Mouse (Mus musculus) MEL (cell line): ENCODE data around the gene Nt5dc2. TPM values are rescaled to one million over a fixed set of nuclear protein-coding genes. Genes with fewer than 3 reads are reported as not detected.

Experiments used
- DNase-seq: peaks from one replicate; pipeline ENCODE4 v3.0.0; 2011; ENCODE audit warnings: low read depth, low spot score
- H3K27ac ChIP-seq: 2 replicates; pipeline ENCODE4 v1.5.1; 2012; ENCODE audit warnings: low read depth, mild to moderate bottlenecking, control low read depth, low read length, moderate library complexity; ENCODE audit not compliant: control insufficient read depth
- H3K27me3 ChIP-seq, 2 experiments: fragments of 150-350 bp in 1 of 2; sonication (generic) in 1 of 2; 2 replicates each; pipeline ENCODE4 v1.6.1; 2012; ENCODE audit warnings: low read length in 2 of 2, mild to moderate bottlenecking in 2 of 2, improper control_type of control experiment in 1 of 2, moderate library complexity in 1 of 2; ENCODE audit not compliant: insufficient read depth in 2 of 2, control insufficient read depth in 1 of 2
- H3K36me3 ChIP-seq, 2 experiments: 2 replicates each; pipeline ENCODE4 v1.6.1; 2012 to 2014; ENCODE audit warnings: low read length in 2 of 2, improper control_type of control experiment in 1 of 2, inconsistent platforms in 1 of 2, mild to moderate bottlenecking in 1 of 2; ENCODE audit not compliant: insufficient read depth in 2 of 2, control insufficient read depth in 1 of 2
- H3K4me1 ChIP-seq, 2 experiments: fragments of 150-350 bp in 1 of 2; sonication (generic) in 1 of 2; 2 replicates each; pipeline ENCODE4 v1.6.1; 2012; ENCODE audit warnings: low read length in 2 of 2, improper control_type of control experiment in 1 of 2, mild to moderate bottlenecking in 1 of 2; ENCODE audit not compliant: insufficient read depth in 2 of 2, control insufficient read depth in 1 of 2
- H3K4me3 ChIP-seq, 2 experiments: fragments of 150-350 bp in 1 of 2; sonication (generic) in 1 of 2; 2 replicates each; pipeline ENCODE4 v1.5.1; 2012; ENCODE audit warnings: low read depth in 2 of 2, low read length in 2 of 2, mild to moderate bottlenecking in 2 of 2, moderate library complexity in 2 of 2, control low read depth in 1 of 2, improper control_type of control experiment in 1 of 2; ENCODE audit not compliant: control insufficient read depth in 1 of 2, insufficient read depth in 1 of 2
- H3K79me2 ChIP-seq: 2 replicates; pipeline ENCODE4 v1.6.1; 2012; ENCODE audit warnings: mild to moderate bottlenecking, low read length, moderate library complexity; ENCODE audit not compliant: control insufficient read depth, poor library complexity, insufficient read depth
- H3K9ac ChIP-seq: 2 replicates; pipeline ENCODE4 v1.6.1; 2012; ENCODE audit warnings: low read depth, mild to moderate bottlenecking, control low read depth, low read length, moderate library complexity; ENCODE audit not compliant: control insufficient read depth, poor library complexity, severe bottlenecking
- H3K9me3 ChIP-seq: fragments of 150-350 bp; sonication (generic); replicated peaks from 2 replicates; pipeline ENCODE4 v1.6.1; 2012; ENCODE audit warnings: mild to moderate bottlenecking, low read length, improper control_type of control experiment, moderate library complexity; ENCODE audit not compliant: insufficient read depth
- ELF1 ChIP-seq: IDR thresholded peaks from 2 replicates; pipeline ENCODE4 v1.6.1; 2014; ENCODE audit warnings: low read depth, mild to moderate bottlenecking, inconsistent platforms, low read length, improper control_type of control experiment, moderate library complexity
- GABPA ChIP-seq: IDR thresholded peaks from 2 replicates; pipeline ENCODE4 v1.6.1; 2012; ENCODE audit warnings: low read depth, mild to moderate bottlenecking, inconsistent platforms, low read length, improper control_type of control experiment, moderate library complexity
- HCFC1 ChIP-seq: IDR thresholded peaks from 2 replicates; pipeline ENCODE4 v1.6.1; 2012; ENCODE audit warnings: low read depth, mild to moderate bottlenecking, inconsistent platforms, low read length, improper control_type of control experiment, moderate library complexity
- JUND ChIP-seq: IDR thresholded peaks from 2 replicates; pipeline ENCODE4 v1.6.1; 2011; ENCODE audit warnings: low read depth, mild to moderate bottlenecking, improper control_type of control experiment, low read length
- KAT2A ChIP-seq: conservative IDR thresholded peaks from 2 replicates; pipeline ENCODE4 v1.6.1; 2012; ENCODE audit warnings: low read depth, low read length, improper control_type of control experiment, inconsistent platforms
- MAX ChIP-seq: IDR thresholded peaks from 2 replicates; pipeline ENCODE4 v1.6.1; 2011; ENCODE audit warnings: low read length, improper control_type of control experiment
- MAZ ChIP-seq: IDR thresholded peaks from 2 replicates; pipeline ENCODE4 v1.6.1; 2012; ENCODE audit warnings: low read depth, mild to moderate bottlenecking, inconsistent platforms, low read length, improper control_type of control experiment
- MEF2A ChIP-seq: IDR thresholded peaks from 2 replicates; pipeline ENCODE4 v1.6.1; 2014; ENCODE audit warnings: low read depth, mild to moderate bottlenecking, inconsistent platforms, low read length, improper control_type of control experiment; ENCODE audit not compliant: poor library complexity, insufficient replicate concordance, severe bottlenecking; ENCODE audit errors: extremely low read depth
- NELFE ChIP-seq: IDR thresholded peaks from 2 replicates; pipeline ENCODE4 v1.6.1; 2011; ENCODE audit warnings: low read depth, low read length, improper control_type of control experiment
- NRF1 ChIP-seq: IDR thresholded peaks from 2 replicates; pipeline ENCODE4 v1.6.1; 2014; ENCODE audit warnings: low read depth, mild to moderate bottlenecking, inconsistent platforms, low read length, improper control_type of control experiment, moderate library complexity; ENCODE audit not compliant: poor library complexity, insufficient read depth, severe bottlenecking
- POLR2AphosphoS2 ChIP-seq: IDR thresholded peaks from 2 replicates; pipeline ENCODE4 v1.6.1; 2011; ENCODE audit warnings: low read length, improper control_type of control experiment
- POLR2AphosphoS5 ChIP-seq: IDR thresholded peaks from 2 replicates; pipeline ENCODE4 v1.6.1; 2012; ENCODE audit warnings: low read depth, borderline replicate concordance, mild to moderate bottlenecking, inconsistent platforms, low read length, moderate library complexity, mixed read lengths
- SIN3A ChIP-seq: IDR thresholded peaks from 2 replicates; pipeline ENCODE4 v1.6.1; 2012; ENCODE audit warnings: low read length, improper control_type of control experiment, inconsistent platforms
- TAL1 ChIP-seq: IDR thresholded peaks from 2 replicates; pipeline ENCODE4 v1.6.1; 2012; ENCODE audit warnings: mild to moderate bottlenecking, inconsistent platforms, low read length, moderate library complexity, mixed read lengths
- TCF12 ChIP-seq: IDR thresholded peaks from 2 replicates; pipeline ENCODE4 v1.6.1; 2014; ENCODE audit warnings: low read depth, mild to moderate bottlenecking, inconsistent platforms, low read length, improper control_type of control experiment, moderate library complexity
- UBTF ChIP-seq: IDR thresholded peaks from 2 replicates; pipeline ENCODE4 v1.6.1; 2012; ENCODE audit warnings: low read depth, mild to moderate bottlenecking, inconsistent platforms, low read length, improper control_type of control experiment, moderate library complexity, borderline replicate concordance; ENCODE audit not compliant: insufficient read depth
- USF2 ChIP-seq, 2 experiments: IDR thresholded peaks; 2 replicates each; pipeline ENCODE4 v1.6.1; 2011 to 2012; ENCODE audit warnings: improper control_type of control experiment in 2 of 2, low read length in 2 of 2, borderline replicate concordance in 1 of 2, inconsistent platforms in 1 of 2, low read depth in 1 of 2, mild to moderate bottlenecking in 1 of 2; ENCODE audit not compliant: insufficient read depth in 1 of 2
- ZC3H11A ChIP-seq: IDR thresholded peaks from 2 replicates; pipeline ENCODE4 v1.6.1; 2012; ENCODE audit warnings: low read depth, mild to moderate bottlenecking, inconsistent platforms, low read length, improper control_type of control experiment
- ZKSCAN1 ChIP-seq: IDR thresholded peaks from 2 replicates; pipeline ENCODE4 v1.6.1; 2012; ENCODE audit warnings: low read depth, mild to moderate bottlenecking, inconsistent platforms, low read length, improper control_type of control experiment, moderate library complexity
- ZNF384 ChIP-seq: IDR thresholded peaks from 2 replicates; pipeline ENCODE4 v1.6.1; 2012; ENCODE audit warnings: low read depth, mild to moderate bottlenecking, inconsistent platforms, low read length, improper control_type of control experiment
- polyA plus RNA-seq, 2 experiments: library from polyadenylated mRNA; stranded (reverse) in 1 of 2; unstranded in 1 of 2; fragments of >175 nt in 1 of 2; fragments of >200 nt in 1 of 2; gene quantifications; 2 replicates each; pipeline versions ENCODE4 v1.2.1 to v1.2.4; 2012; ENCODE audit warnings: low replicate concordance in 2 of 2, low read depth in 1 of 2; ENCODE audit not compliant: insufficient read length in 2 of 2, insufficient read depth in 1 of 2, missing spikeins in 1 of 2
- total RNA-seq: library from RNA; depleted of rRNA; stranded (reverse); fragments of 300-350 nt; gene quantifications from 2 replicates; pipeline ENCODE4 v1.2.3, GENCODE M21; 2012

Gene Nt5dc2
- total and polyA plus RNA-seq, 3 experiments: 168 to 349 (median 291) TPM

GRCm38 (mm10) chr14:31145694-31146093 lies 14.8 kb downstream of the Nt5dc2 start:
- H3K4me1 ChIP-seq: no peaks in the 10 kb centered on the region
- H3K27ac ChIP-seq: no peak overlapping the region
- TF ChIP-seq KAT2A (no peak), POLR2AphosphoS2 (no peak), POLR2AphosphoS5 (no peak), JUND (no peak), ELF1 (no peak), ZC3H11A (no peak), MAZ (no peak), USF2 (IDR thresholded peaks at IDR 0.05; ENCODE audit: borderline replicate concordance in 1 of 2, insufficient read depth in 1 of 2, low read depth in 1 of 2, low read length in 2 of 2) (no peak), MEF2A (no peak), TAL1 (no peak), TCF12 (no peak), GABPA (no peak), SIN3A (no peak), HCFC1 (no peak), UBTF (no peak), MAX (no peak), ZNF384 (no peak), NELFE (no peak), NRF1 (no peak), ZKSCAN1 (no peak)
- H3K36me3 ChIP-seq: no peaks in the 10 kb centered on the region
- H3K4me3 ChIP-seq: no peak overlapping the region
- H3K79me2 ChIP-seq: no peaks in the 10 kb centered on the region
- 0 out of 4 replicates have a peak, but pooled peaks cover under 1 to 2% of the 10 kb centered on the region in 2 experiments for H3K27me3 ChIP-seq
- no peak overlapping the region for H3K9ac ChIP-seq
- no peaks in the 10 kb centered on the region for H3K9me3 ChIP-seq
- DNase-seq: no peak
